Mouse (Mus musculus) myocyte (in vitro differentiated cells): ENCODE data around the gene Scube1.

ENCODE experiments used
- POLR2A ChIP-seq: IDR thresholded peaks from one replicate; pipeline ENCODE4 v1.6.1; 2011; ENCODE audit warnings: low read depth, mild to moderate bottlenecking, control low read depth, moderate library complexity; ENCODE audit not compliant: insufficient read length
- POLR2AphosphoS2 ChIP-seq: IDR thresholded peaks from one replicate; pipeline ENCODE4 v1.6.1; 2011; ENCODE audit warnings: low read depth, control low read depth; ENCODE audit not compliant: insufficient read length
- USF1 ChIP-seq: IDR thresholded peaks from one replicate; pipeline ENCODE4 v1.6.1; 2011; ENCODE audit warnings: low read depth, mild to moderate bottlenecking, control low read depth, moderate library complexity

- no peak for TF ChIP-seq USF1
- TF ChIP-seq POLR2A: peak; percentile 89
- TF ChIP-seq POLR2AphosphoS2: peak; percentile 80
Observed at GRCm38 (mm10) chr15:83594513-83595363, 130.1 kb downstream of the Scube1 start, which contains the start of gene Ttll12.
